Mouse (Mus musculus) forebrain, postnatal 0 days (tissue): ENCODE measurements around the gene Rab29. TPM values are rescaled to one million over a fixed set of nuclear protein-coding genes. Genes with fewer than 3 reads are reported as not detected.

Experiments used
- ATAC-seq: fragments of 200-750 bp; cut with Nextera tagmentation; 2 replicates; pipeline ENCODE4 v1.8.0; 2017; ENCODE audit warnings: mild to moderate bottlenecking, moderate library complexity
- DNase-seq: peaks from one replicate; pipeline ENCODE4 v3.0.0-alpha.2; 2015
- H3K27ac ChIP-seq: fragments of 300-500 bp; sonication (generic); 2 replicates; pipeline ENCODE4 v1.5.1; 2014; ENCODE audit warnings: low read depth, mild to moderate bottlenecking, antibody characterized with exemption, low read length, moderate library complexity, mixed read lengths
- H3K27me3 ChIP-seq: fragments of 300-500 bp; sonication (generic); 2 replicates; pipeline ENCODE4 v1.6.1; 2014; ENCODE audit warnings: mild to moderate bottlenecking, low read length, mixed read lengths; ENCODE audit not compliant: insufficient read depth
- H3K36me3 ChIP-seq: fragments of 300-500 bp; sonication (generic); 2 replicates; pipeline ENCODE4 v1.6.1; 2014; ENCODE audit warnings: mild to moderate bottlenecking, moderate library complexity; ENCODE audit not compliant: insufficient read depth
- H3K4me1 ChIP-seq: fragments of 300-500 bp; sonication (generic); 2 replicates; pipeline ENCODE4 v1.6.1; 2014; ENCODE audit warnings: antibody characterized with exemption; ENCODE audit not compliant: insufficient read depth
- H3K4me2 ChIP-seq: fragments of 300-500 bp; sonication (generic); 2 replicates; pipeline ENCODE4 v1.6.1; 2014; ENCODE audit warnings: low read depth, mild to moderate bottlenecking, moderate library complexity
- H3K4me3 ChIP-seq: fragments of 300-500 bp; sonication (generic); 2 replicates; pipeline ENCODE4 v1.5.1; 2014; ENCODE audit warnings: low read depth, low read length, mixed read lengths
- H3K9ac ChIP-seq: fragments of 300-500 bp; sonication (generic); 2 replicates; pipeline ENCODE4 v1.6.1; 2014; ENCODE audit warnings: mild to moderate bottlenecking
- H3K9me3 ChIP-seq: fragments of 300-500 bp; sonication (generic); 2 replicates; pipeline ENCODE4 v1.6.1; 2016; ENCODE audit warnings: low read length
- CTCF ChIP-seq: sonication (generic); IDR thresholded peaks from 2 replicates; pipeline ENCODE4 v1.5.1; 2016; ENCODE audit warnings: antibody characterized with exemption, control low read depth, low read depth
- WGBS: fragments of 180-500 bp; shearing (Covaris S2); extraction: QIAGEN DNeasy Blood & Tissue Kit; methylation state at CpG from one replicate; pipeline ENCODE4 v1.1.7; 2014; 5-methylcytosine and 5-hydroxymethylcytosine counted together
- polyA plus RNA-seq: library from polyadenylated mRNA; unstranded; fragments of >200 nt; fragmentation: Nextera tagmentation; extraction: Ambion mirVana; gene quantifications from 2 replicates; pipeline ENCODE4 v1.2.1, GENCODE M21; 2015
- total RNA-seq: library from RNA; depleted of rRNA; stranded (reverse); fragments of >200 nt; gene quantifications from 2 replicates; pipeline ENCODE4 v1.2.3, GENCODE M21; 2014

Rab29 gene
- total and polyA plus RNA-seq, 2 experiments from 2014 or later, result 9.1 to 9.8 TPM

DNA sequence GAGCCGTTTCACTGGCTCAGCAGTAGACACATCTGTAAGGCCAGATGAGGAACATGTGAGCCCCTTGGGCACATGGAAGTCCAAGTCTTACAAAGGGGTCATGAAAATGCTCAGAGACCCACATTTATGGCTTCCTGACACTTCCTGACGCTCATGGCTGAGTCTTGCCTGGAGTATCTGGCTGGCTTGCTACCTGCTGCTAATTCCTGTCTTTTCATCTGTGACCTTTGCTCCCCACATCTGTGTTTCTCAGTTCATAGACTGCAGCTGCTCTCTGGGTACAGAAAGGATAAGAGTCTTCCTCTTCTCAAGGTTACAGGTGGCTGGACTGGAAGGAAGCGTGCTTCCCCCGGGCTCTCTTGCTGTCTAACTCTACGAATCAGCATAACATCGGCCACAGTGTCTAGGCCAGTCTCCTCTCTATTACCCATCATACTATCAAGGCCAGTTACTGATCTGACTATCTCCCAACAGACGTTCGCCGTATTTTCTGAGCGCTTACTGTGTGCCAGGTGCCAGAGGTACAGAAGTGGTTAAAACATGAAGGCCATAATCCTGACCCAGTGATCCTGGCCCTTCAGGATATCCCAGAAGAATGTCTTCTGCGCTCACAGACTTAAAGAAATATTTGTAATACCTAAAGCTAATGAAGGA, 42.4 kb upstream of the Rab29 start:
- peaks cover 12% of the 10 kb centered on the region for H3K4me1 ChIP-seq
- H3K9ac ChIP-seq, result no peak overlapping the region
- no peaks in the 10 kb centered on the region for H3K36me3 ChIP-seq
- H3K27me3 ChIP-seq, result no peaks in the 10 kb centered on the region
- 90% methylated on average over 11 of the region's 11 CpGs for WGBS
- H3K27ac ChIP-seq, result no peak overlapping the region
- H3K9me3 ChIP-seq, result no peaks in the 10 kb centered on the region
- ATAC-seq (no peak), DNase-seq (no peak)
- no peak overlapping the region for H3K4me3 ChIP-seq
- no peak overlapping the region for H3K4me2 ChIP-seq
- no peak for TF ChIP-seq CTCF

GRCm38 (mm10) chr1:131827207-131827786, 39.7 kb upstream of the Rab29 start, which contains the start of gene Slc41a1:
Slc41a1 (plus strand) TSS chr1:131827493.
- H3K27me3 ChIP-seq, result no peaks in the 10 kb centered on the region
- 0 out of 2 replicates have a peak, but pooled peaks cover 7% of the 10 kb centered on the region for H3K36me3 ChIP-seq
- peak within 1 kb of the TSS; percentile 92 for H3K4me2 ChIP-seq
- DNase-seq, result no peak
- peak within 1 kb of the TSS; percentile 85 for H3K27ac ChIP-seq
- no peaks in the 10 kb centered on the region for H3K9me3 ChIP-seq
- H3K4me1 ChIP-seq, result peaks cover 17% of the 10 kb centered on the region
- H3K9ac ChIP-seq, result peak within 1 kb of the TSS; percentile 78
- WGBS, result 4% methylated on average over 25 of the region's 25 CpGs
- ATAC-seq, result peak; percentile 12; the same call in 1 of the 2 replicates
- TF ChIP-seq CTCF, result no peak
- peak within 1 kb of the TSS; percentile 80 for H3K4me3 ChIP-seq

GRCm38 (mm10) chr1:131827787-131828258, 39.2 kb upstream of the Rab29 start:
- WGBS, result 2% methylated on average over 36 of the region's 36 CpGs
- 0 out of 2 replicates have a peak, but pooled peaks cover 7% of the 10 kb centered on the region for H3K36me3 ChIP-seq
- no peaks in the 10 kb centered on the region for H3K27me3 ChIP-seq
- H3K9ac ChIP-seq, result peak overlapping the region; percentile 78
- peaks cover 19% of the 10 kb centered on the region for H3K4me1 ChIP-seq
- H3K9me3 ChIP-seq, result no peaks in the 10 kb centered on the region
- ATAC-seq (peak; percentile 96), DNase-seq (peak; percentile 98)
- peak overlapping the region; percentile 80 for H3K4me3 ChIP-seq
- peak overlapping the region; percentile 85 for H3K27ac ChIP-seq
- no peak for TF ChIP-seq CTCF
- peak overlapping the region; percentile 92 for H3K4me2 ChIP-seq

- peak overlapping the region; percentile 78 for H3K9ac ChIP-seq
- peak overlapping the region; percentile 80 for H3K4me3 ChIP-seq
- no peaks in the 10 kb centered on the region for H3K27me3 ChIP-seq
- H3K4me2 ChIP-seq, result peak overlapping the region; percentile 92
- H3K4me1 ChIP-seq, result peaks cover 19% of the 10 kb centered on the region
- 0 out of 2 replicates have a peak, but pooled peaks have one; percentile 1 for TF ChIP-seq CTCF
- H3K36me3 ChIP-seq, result 0 out of 2 replicates have a peak, but pooled peaks cover 7% of the 10 kb centered on the region
- H3K27ac ChIP-seq, result peak overlapping the region; percentile 85
- no peaks in the 10 kb centered on the region for H3K9me3 ChIP-seq
- WGBS, result under 1% methylated on average over 20 of the region's 22 CpGs
- ATAC-seq, result peak; percentile 46
- DNase-seq, result no peak
Observed at GRCm38 (mm10) chr1:131828297-131829126, 38.5 kb upstream of the Rab29 start.

DNA sequence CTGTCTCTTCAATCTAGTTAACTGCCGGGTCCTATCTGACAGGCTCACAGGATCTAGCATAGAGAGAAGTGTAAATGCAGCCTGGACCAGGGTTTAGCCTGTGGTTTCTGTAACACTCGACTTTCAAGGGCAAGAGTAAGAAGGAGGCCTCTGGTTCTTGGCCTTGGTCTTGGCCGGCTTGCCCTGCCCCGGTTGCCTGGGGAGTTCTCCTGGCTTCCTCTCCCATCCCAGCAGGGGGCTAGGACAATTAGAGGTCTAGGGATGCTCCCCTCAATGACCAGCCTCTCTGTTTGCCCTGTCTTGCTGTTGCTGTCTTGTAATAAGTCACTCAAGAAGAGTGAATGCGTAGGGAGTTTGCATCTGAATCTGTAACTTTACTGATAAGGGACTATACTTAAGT, 37.7 kb upstream of the Rab29 start:
- H3K9me3 ChIP-seq, result no peaks in the 10 kb centered on the region
- DNase-seq (no peak), ATAC-seq (no peak)
- 0 out of 2 replicates have a peak overlapping the region, but pooled peaks have one; percentile 78 for H3K9ac ChIP-seq
- WGBS, result 44% methylated on average over 5 of the region's 5 CpGs
- 0 out of 2 replicates have a peak, but pooled peaks cover 7% of the 10 kb centered on the region for H3K36me3 ChIP-seq
- no peaks in the 10 kb centered on the region for H3K27me3 ChIP-seq
- no peak for TF ChIP-seq CTCF
- peak overlapping the region; percentile 92 for H3K4me2 ChIP-seq
- H3K27ac ChIP-seq, result no peak overlapping the region
- peak overlapping the region; percentile 80 for H3K4me3 ChIP-seq
- H3K4me1 ChIP-seq, result peaks cover 19% of the 10 kb centered on the region

- Histone ChIP-seq H3K27me3 (no peaks in the 10 kb centered on the region), H3K36me3 (0 out of 2 replicates have a peak, but pooled peaks cover 7% of the 10 kb centered on the region), H3K27ac (no peak overlapping the region), H3K9ac (no peak overlapping the region), H3K4me3 (no peak overlapping the region), H3K4me1 (peaks cover 19% of the 10 kb centered on the region), H3K9me3 (no peaks in the 10 kb centered on the region), H3K4me2 (0 out of 2 replicates have a peak overlapping the region, but pooled peaks have one; percentile 15)
- DNase-seq, result no peak
- ATAC-seq, result no peak
- no peak for TF ChIP-seq CTCF
- 87% methylated on average over 15 of the region's 15 CpGs for WGBS
Observed at GRCm38 (mm10) chr1:131830561-131830960, 36.5 kb upstream of the Rab29 start.
